Mouse (Mus musculus): ENCODE results near the gene Zfp605.
A peak's percentile ranks its signal among the peaks of the same experiment; 100 is the strongest.
"Not testable (repeated sequence)": the region's sequence is repeated elsewhere in the genome, so short reads cannot be mapped to it uniquely, and the experiment has no call there.

Gene Zfp605

DNA sequence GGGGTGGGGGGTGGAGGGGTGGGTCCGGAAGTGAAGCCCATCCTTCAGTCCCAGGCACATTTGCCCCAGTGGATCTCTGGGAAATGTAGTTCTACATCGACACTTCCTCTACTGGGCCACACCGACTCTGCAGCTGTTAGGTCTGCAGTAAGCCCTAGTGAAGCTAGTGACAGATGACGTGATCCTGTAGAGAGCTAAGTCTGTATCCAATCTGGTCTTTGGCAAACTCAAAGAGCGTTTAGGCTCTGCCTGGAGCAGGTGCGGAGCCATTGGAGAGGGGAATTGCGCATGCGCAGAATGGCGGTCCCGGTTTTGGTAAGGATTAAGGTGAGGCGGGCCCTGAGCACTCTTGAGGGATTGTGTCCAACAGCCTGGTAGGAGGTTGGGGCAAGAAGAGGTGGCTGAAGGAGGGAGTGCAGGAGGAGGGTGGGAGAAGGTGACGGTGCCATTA is at the start of gene Zfp605:
Gene Zfp605, plus strand, starts transcription at position 102 of the 451 bp plus-strand sequence.
- DNase-seq = peak; percentile 94

DNA sequence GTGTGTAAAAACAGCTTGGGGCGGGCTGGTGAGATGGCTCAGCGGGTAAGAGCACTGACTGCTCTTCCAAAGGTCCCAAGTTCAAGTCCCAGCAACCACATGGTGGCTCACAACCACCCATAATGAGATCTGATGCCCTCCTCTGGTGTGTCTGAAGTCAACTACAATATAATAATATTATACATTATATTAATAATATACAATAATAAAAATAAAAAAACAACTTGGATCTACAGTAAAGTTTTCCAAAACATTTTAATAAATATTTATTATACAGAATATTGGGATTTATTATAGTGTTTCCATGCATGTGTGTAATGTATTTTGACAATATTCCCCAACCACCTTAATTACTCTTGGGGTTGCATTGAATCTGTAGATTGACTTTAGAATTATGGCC is 37.5 kb upstream of the Zfp605 start, which contains the start of gene Gm17655:
Gene Gm17655, minus strand, starts transcription at position 101 of the 400 bp plus-strand sequence.
- not testable (repeated sequence) for DNase-seq

DNA sequence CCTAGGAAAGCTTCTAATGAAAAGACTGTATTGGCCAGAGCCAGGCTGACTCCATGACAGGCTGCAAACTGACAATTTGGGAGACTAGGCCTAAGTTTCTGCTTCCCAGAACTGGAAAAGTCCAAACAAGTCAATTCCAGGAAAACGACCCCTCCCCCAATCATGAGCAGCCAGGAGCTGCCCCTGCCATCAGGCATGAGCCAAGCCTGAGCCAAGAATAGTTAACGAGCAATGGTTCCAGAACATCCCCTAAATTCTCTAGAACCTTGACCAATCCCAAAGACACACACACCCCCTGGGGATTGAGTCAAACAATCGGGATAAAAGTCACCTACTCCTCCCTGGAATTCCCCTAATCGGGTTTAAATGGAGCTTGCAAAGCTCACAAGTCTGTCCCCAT is 26.9 kb upstream of the Zfp605 start:
- no peak for DNase-seq

DNA sequence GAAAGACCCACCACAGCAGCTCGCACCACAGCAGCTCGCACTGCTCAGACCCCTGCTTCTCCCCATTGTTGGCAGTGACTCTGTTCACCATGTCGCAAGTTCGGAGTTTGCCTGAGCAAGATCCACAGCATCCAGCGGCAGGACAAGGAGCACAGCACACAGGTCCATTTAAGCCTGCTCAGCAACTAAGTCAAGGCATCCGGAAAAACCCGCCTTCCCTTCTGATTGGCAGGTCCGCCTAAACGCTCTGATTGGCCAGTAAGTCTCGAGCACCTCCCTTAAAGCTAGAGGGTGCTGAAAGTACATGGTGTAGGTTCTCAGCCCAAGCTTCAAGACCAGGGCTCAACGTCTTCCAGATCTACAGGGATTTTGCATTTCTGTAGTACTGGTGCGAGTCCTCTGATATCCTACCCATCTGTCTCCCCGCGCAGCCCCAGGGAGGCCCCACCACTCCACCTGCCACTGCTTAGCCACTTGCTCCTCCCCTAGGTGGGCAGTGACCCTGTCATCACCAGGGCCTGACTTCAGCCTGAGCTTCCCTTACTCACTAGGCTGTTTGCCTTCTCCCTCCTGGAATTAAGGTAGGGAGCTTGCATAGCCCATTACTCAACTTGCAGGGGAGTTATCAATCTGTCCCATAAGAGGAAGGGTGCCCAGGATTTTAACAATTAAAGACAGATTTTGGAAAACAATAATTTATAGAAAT is 23.6 kb upstream of the Zfp605 start:
- DNase-seq = no peak

DNA sequence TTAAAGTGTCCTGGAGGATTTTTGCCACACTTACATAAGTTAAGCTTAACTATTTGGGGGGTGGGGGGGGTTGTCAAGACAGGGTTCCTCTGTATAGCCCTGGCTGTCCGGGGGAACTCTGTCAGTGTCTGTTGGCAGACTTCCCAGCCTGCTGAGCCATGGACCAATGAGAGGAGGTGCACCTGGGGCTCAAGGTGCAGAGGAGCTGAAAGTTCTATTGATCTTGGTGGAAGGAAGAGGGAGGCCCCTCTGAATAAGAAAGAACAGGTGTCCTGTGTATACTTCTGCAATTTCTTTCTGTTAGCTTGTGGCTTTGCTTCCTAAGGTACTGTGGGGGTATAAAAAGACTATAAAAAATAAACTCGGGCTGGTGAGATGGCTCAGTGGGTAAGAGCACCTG is 18.3 kb upstream of the Zfp605 start:
- DNase-seq = no peak

DNA sequence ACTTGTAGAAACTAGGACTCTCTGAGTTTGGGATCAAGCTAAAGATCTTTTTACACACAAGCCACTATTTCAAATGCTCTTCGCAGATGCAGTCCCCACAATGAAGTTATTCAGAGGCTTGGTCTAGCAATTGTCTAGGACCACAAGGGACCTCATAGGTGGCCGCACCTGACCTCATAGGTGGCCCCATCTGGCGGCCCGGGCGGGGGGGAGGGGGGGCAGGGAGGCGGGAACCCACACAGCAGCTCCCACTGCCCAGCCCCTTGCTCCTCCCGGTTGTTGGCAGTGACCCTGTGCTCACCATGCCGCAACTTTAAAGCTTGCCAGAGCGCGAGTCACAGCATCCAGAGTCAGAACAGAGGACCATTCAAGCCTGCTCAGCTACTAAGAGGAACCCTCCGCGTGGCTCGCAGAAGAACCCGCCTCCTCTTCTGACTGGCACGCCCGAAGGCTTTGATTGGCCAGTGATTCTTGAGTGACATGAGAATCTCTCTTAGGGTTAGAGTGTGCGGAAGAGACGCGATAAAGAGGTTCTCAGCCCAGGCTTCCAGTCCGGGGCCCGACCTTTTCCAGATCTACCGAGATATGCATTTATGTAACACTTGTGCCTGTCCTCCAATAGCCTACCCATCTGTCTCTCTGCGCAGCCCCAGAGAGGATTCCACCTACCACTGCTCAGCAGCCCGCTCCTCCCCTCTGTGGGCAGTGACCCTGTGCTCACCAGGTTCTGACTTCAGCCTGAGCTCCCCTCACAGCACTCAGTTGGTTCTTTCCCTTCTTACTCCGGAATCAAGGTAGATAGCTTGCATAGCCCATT is 15.7 kb upstream of the Zfp605 start, which contains the start of gene Gm35315:
Gene Gm35315, minus strand, starts transcription at position 391 of the 817 bp plus-strand sequence.
- peak; percentile 89 for DNase-seq

DNA sequence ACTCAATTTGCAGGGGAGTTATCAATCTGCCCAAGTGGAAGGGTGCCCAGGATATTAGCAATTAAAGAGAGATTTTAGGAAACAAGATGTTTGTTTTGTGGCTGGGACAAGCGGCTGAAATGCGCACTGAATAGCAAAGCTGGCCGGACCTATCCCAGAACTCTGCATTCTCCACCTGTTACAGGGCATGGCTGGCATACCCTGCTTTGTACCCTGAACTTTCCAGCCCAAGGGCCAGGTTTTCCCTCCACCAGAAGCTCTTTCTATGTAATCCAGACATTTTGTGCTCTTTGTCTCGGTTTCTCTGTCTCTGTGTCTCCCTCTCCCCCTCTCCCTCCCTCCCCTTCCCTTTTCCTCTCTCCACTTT is 15.1 kb upstream of the Zfp605 start:
- no peak for DNase-seq

DNA sequence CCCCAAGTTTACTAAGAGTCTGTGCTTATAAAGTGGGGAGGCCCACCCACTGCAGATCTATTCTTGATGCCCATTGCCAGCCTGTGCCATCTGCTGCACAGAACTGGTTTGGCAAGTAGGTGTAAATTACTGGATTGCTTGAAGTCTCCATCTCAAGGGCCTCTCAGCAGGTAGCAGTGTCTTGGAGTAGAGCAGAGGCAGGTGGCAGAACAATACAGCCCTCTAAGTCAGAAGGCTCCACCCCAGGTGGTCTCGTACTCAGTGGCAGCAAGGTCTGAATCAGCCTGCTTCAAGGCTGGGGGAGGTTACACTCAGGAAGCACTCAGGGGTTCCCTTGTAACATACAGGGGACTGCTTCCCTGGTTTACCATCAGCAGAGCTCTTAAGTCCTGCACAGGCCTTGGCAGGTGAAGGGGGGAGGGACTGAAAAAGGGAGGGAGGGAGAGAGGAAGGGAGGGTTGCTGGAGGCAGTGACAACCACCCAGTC is 10.9 kb upstream of the Zfp605 start:
- DNase-seq = no peak

DNA sequence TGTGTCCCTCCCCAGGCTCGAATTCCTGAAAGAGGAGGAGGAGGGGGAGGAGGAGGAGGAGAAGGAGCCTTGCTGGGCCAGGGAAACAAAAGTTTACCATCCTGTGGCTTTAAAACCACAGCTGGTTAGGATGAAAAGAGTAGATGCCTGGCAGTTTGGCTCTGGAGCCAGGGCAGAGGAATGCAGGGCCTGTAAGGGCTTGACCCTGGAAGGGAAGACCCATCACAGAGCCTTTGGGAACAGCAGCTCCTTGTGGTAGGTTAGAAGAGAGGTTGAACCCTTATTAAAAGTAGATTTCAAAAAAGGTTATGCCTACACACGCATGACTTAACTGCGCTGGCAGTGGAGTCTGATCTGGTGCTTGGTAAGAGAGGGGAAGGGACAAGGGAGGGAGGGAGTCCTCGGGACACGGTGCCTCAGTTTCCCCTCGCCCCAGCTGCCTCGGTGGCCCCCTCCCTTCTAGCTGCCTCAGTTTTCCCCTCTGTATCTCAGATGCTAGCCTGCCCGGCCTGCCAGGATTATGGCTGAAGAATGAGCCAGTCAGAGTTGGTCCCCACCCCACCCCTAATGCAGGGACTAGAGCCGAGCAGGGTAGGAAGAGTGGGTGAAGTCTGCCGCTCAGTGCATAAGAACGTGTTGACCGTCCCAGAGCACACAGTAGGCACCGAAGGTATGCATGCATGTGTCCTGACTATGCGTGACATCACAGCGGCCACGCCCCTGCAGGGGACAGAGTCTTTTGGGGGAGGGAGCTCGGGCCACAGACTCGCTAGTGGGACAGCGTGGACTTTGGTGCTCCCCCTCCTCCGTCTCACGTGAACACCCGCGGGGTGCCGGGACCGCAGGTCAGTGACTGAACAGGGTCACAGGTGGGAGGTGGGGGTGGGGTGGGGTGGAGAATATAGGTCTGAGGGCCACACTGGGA is 10.0 kb upstream of the Zfp605 start, which contains the start of gene Plcxd1:
Gene Plcxd1, plus strand, starts transcription at position 314 of the 925 bp plus-strand sequence.
- DNase-seq = peak; percentile 45

DNA sequence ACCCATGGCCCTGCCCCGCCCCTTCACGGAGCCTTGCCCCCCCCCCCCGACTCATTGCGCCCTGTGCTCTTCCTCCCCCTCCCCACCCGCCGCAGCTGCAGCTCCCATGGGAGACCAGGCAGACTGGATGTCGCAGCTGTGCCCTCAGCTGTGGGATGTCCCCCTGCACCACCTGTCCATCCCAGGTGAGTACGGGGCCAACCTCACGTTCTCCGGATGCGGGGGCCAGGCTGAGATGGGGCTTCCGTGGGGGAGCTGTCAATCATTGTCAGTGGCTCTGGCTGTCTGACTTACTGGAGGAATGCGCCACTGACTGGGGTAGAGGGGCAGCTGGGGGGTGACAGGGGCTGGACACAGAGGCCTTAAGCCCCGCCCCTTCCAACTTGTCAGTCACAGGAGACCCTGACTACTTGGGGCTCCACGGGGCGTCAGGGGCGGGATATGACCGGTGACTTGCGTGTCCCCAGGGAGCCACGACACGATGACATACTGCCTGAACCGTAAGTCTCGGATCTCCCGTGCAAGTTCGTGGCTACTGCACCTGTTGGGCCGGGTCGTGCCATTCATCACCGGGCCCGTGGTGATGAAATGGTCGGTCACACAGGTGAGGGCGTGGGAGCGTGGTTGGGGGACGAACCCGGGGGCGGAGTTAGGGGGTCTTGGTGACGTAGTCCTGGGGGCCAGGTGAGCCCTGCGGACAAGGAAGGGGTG is 8.8 kb upstream of the Zfp605 start:
- DNase-seq = peak; percentile 28

DNA sequence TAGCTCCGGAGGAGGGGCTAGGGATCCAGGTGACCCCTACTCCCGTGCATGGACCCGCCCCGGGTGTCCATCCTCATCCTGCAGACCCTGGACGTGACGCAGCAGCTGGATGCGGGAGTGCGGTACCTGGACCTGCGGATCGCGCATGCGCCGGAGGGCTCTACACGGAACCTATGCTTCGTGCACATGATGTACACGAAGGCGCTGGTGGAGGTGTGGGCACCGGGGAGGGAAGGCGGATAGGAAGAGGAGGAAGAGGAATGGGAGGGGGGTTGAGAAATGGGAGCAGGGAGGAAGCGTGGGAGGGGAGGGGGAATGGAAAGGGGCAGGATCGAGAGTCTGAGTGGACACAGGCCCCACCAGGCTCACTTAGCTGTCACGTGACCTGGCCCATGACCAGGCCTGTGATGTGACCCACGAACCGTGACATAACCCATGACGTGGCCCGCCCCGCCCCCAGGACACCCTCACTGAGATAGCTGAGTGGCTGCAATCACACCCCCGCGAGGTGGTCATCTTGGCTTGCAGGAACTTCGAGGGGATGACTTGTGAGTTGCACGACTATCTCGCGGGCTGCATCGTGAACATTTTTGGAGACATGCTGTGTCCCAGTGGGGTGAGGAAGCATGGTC is 8.1 kb upstream of the Zfp605 start:
- DNase-seq = peak; percentile 47

DNA sequence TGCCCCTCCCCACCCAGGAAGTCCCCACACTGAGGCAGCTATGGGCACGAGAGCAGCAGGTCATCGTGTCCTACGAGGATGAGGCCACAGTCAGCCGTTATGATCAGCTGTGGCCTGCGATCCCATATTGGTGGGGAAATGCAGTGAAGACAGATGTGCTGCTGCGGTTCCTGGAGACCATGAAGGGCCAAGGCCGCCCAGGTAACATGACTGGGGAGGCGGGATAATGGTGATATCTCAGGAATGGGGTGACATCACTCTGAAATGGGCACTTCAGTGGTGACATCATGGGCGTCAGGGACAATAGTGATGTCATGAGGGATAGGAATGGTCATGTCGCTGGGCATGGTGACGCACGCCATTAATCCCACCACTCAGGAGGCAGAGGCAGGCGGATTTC is 7.5 kb upstream of the Zfp605 start:
- DNase-seq = no peak

DNA sequence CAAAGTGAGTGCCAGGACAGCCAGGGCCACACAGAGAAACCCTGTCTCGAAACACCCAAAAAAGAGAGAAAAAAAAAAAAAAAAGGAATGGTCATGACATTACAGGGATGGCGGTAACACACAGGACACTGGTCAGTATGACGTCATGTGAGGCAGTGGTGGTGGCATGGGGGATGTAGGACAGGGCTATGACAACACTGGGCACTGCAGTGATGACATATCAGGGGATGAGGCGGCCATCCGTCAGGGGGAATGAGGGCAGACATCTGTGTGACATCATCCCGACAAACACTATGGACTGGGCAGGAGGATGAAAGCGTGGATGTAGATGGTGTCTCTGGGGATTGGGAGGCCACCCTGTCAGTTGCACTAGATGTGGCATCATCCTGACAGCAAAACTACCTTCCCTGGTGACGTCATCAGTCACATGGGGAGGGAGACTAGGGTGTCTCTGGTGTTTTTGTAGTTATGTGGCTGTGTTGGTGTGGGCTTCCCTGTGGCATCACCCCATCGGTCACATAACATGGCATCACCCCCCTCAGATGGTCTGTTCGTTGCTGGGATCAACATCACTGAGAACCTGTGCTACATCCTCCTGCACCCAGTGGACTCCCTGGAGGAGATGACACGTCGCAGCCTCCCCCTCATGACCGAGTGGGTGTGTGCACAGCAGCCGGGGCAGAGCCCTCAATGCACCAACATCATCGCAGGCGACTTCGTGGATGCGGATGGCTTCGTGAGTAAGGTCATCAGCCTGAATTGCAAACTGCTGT is 6.9 kb upstream of the Zfp605 start:
- no peak for DNase-seq

DNA sequence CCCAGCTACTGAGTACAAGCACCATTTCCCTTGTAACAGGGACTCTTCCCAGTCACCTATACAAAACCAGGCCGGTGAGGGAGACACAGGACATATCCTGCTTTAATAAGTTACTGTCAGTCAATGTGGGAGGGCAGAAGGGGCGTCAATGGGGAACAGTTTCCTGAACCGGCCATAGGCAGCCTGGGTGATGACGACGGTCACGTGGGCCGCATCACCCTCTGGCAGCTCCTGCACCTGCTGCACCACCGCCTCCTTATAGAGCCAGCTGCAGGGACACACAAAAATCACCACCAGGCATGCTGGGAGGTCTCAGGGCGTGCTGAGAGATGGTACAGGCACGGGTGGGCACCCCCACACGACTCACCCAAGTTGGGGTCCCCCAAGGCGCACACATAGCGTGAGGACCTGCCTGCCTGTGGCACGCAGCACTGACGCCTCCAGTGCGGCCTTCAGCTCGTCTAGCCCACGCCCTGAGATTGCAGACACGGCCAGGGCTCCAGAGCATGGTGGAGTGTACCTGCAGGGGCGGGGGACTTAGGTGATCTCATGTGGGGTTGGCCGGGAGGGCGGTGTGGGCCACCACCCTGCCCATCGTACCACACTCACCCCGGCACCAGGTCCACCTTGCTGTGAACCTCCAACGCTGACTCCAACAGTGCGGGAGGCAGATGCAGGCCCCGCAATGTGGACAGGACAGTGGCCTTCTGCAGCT is 5.8 kb upstream of the Zfp605 start:
- no peak for DNase-seq

DNA sequence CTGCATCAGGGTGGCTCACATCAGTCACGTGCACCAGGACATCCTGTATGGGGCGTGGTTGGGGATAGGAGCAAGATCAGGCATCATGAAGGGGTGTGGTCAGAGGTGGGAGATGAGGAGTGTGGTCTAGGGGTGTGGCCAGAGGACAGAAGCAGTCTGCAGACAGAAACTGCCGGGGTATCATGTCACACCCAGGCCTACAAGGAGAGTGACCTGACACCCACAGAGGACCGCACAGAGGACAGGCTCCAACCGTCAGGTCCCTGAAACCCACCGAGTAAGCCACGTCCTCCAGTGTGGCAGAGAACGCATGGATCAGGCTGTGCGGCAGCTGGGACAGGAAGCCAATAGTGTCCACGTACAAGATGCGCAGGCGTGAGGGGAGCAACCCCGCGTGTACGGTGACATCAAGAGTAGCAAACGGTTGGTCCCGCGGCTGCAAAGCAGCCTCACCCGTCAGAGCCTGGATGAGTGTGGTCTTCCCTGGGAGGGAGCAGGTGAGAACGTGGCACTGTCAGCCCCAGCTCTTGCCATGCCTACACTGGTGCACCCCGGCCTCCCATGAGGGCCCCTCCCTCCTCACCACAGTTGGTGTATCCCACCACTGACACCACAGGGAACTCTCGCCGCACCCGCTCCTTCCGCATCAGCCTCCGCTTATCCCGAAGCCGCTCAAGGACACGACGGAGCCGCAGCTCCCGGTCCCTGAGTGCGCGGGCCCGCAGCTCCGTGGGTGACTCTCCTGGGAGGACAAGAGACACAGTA is 5.1 kb upstream of the Zfp605 start:
- DNase-seq = no peak

DNA sequence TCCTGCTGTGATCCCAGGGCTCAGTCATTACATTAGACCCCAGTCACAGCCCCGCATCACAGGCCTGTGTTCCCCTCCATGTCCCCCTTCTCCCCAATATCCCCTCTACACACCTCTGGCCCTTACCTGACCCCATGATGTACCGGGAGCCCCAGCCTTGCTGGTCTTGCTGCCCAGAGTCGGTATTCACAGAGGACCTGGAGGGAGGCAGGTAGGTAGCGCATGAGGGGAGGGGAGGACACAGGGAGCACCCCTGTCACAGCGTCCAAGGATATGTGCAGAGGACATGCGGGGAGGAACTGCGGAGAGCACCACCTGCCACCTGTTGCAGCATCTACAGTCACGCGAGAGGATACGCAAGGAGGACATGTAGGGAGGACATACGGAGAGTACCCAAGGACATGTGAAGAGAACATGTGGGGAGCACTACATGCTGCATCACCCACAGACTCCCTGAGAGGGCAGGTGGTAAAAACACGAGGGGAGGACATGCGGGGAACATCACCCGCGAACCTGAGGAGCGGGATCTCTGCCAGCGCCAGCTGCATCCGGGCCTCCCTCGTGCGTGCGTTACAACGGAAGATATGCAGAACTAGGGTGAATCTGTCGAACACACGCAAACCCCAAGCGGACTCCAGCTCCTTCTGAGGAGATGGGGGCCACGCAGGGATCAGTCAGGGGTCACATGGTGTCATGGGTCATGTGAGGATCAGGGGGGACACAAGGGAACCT is 3.6 kb upstream of the Zfp605 start:
- DNase-seq = peak; percentile 2

DNA sequence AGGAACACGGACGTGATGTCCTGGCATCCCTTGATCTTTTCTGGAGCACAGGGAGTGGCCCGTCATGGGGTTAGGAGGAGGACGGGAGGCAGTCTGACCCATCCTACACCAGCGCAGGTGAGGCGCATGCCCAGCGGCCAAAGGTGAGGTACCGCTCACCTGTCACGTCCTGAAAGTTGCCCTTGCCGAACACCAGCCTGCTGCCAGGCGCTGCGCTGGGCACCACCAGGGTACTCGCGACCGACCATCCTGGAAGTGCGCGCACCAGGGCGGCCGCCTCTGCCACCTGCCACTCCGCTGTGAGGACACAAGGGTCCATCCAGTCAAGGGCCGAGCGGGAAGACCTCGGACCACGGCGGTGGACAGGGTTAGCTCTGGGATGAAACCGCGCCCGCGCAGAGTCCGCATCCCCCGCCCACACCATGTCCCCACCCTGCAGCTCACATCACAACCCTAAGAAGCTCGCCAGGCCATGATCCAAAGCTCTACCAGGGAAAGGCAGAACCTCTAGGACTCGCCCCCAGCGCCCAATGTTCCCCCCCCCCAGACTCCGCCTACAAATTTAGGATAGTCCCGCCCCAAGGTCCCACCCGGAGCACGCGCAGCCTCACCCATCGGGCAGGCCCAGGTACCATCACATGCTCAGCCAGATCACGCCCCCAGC is 2.9 kb upstream of the Zfp605 start:
- peak; percentile 29 for DNase-seq
